Mouse (Mus musculus): ENCODE results near the gene Rin3.

GRCm38 (mm10) chr12:102248104-102248503 lies 34.7 kb upstream of the Rin3 start:
- no peak for TF ChIP-seq CTCF (IDR thresholded peaks at IDR 0.05)
- no peak for TF ChIP-seq EP300 (IDR thresholded peaks at IDR 0.05)

All from lung, postnatal 0 days (tissue).